Comparison of ENCODE assay signal across 20 mouse cellular contexts in the genomic region with DNA sequence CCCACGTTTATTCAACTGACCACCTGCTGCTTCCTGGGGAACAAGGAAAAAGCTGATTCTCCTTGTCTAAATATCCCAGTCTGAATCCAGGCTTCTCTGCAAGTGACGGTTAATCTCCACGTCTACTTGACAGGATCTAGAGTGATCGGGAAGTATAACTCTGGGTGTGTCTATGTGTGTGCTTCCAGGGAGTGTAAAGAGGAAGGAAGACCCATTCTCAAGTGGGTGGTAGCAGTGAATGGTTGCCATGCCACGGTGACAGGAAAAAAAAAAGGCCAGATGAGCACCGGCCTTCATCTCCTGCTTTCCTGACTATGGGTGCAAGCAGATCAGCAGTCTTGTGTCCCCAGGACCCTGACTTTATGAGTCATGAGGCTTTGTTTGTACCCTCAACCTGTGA. TPM values are rescaled to one million over a fixed set of nuclear protein-coding genes. Genes with fewer than 3 reads are reported as not detected.
DNase-seq lines count a peak whose midpoint lies in the region; ATAC-seq and TF ChIP-seq lines count a peak whose summit lies in the region.
"Had no signal": no experiment of that assay in that cellular context is flagged by ENCODE, and none has a peak within 500 bp of the region (broad histone marks: within the 10 kb centered on the region; RNA-seq: fewer than 3 reads in every experiment).

No protein-coding gene starts in this region.

- no peaks in the 10 kb centered on the region for H3K9me3 ChIP-seq in heart, embryonic 12.5 days (replicated peaks)
- H3K9me3 ChIP-seq: embryonic facial prominence, embryonic 13.5 days; forebrain, embryonic 12.5 days; hindbrain, embryonic 13.5 days had no signal

- H3K27ac ChIP-seq in heart, adult 2 months, result no peak overlapping the region; the same call in 1 of the 2 replicates
- H3K27ac ChIP-seq in heart, embryonic 12.5 days (ENCODE audit: poor library complexity, severe bottlenecking), result no peak overlapping the region
- H3K27ac ChIP-seq: embryonic facial prominence, embryonic 13.5 days; forebrain, embryonic 12.5 days; hindbrain, embryonic 13.5 days; hindbrain, postnatal 0 days had no signal

- H3K4me2 ChIP-seq in heart, embryonic 12.5 days, result no peak overlapping the region
- H3K4me2 ChIP-seq: embryonic facial prominence, embryonic 13.5 days; forebrain, embryonic 12.5 days; hindbrain, embryonic 13.5 days had no signal

- WGBS in heart, adult 2 months, result 37% methylated on average over 6 of the region's 6 CpGs
- 72% methylated on average over 6 of the region's 6 CpGs for WGBS in heart, embryonic 12.5 days

- TF ChIP-seq EP300 in heart, adult 2 months (IDR thresholded peaks at IDR 0.05; ENCODE audit: insufficient read depth, low read depth, low read length), result peak; percentile 32; the same call in 1 of the 2 replicates

- H3K4me1 ChIP-seq in heart, adult 2 months (ENCODE audit: control insufficient read depth, insufficient read depth, low read length), result peaks cover 9% of the 10 kb centered on the region
- H3K4me1 ChIP-seq in heart, embryonic 12.5 days (replicated peaks), result peaks cover 16% of the 10 kb centered on the region

- ATAC-seq in heart, embryonic 12.5 days (ENCODE audit: insufficient number of reproducible peaks, low FRiP score), result no peak
- peak; percentile 97 for ATAC-seq in megakaryocyte, adult 5-6 weeks (ENCODE audit: poor library complexity, severe bottlenecking)
- ATAC-seq: forebrain, embryonic 16.5 days; hindbrain, postnatal 0 days; Patski had no signal

- intact Hi-C loops in heart, adult 2 months (cut with DNase I), result no loop called here

- H3K27me3 ChIP-seq in heart, adult 2 months (ENCODE audit: control insufficient read depth, insufficient read depth, low read length), result no peaks in the 10 kb centered on the region
- H3K27me3 ChIP-seq in heart, embryonic 12.5 days (replicated peaks), result no peaks in the 10 kb centered on the region
- H3K27me3 ChIP-seq: CH12.LX; embryonic facial prominence, embryonic 13.5 days; forebrain, embryonic 12.5 days; hindbrain, embryonic 13.5 days; Patski had no signal

- DNase-seq in heart, adult 2 months, result no peak
- DNase-seq in lung, postnatal 10 days, result peak; percentile 14
- no peak for DNase-seq in lung, adult 18-20 months
- DNase-seq in T-cell, adult 2 months (ENCODE audit: low spot score), result no peak
- no peak for DNase-seq in layer of hippocampus, postnatal 10 days (ENCODE audit: low spot score in 2 of 2)
- DNase-seq: adrenal gland, adult 2 months; adrenal gland, postnatal 36 days; cerebellum, adult 2 months; cerebellum, postnatal 14 days; gastrocnemius, postnatal 10 days; heart, postnatal 10 days had no signal

- peaks cover 16% of the 10 kb centered on the region for H3K36me3 ChIP-seq in heart, adult 2 months (ENCODE audit: control insufficient read depth, insufficient read depth, low read length)
- H3K36me3 ChIP-seq in heart, embryonic 12.5 days, result peaks cover 9% of the 10 kb centered on the region

- no peak overlapping the region for H3K9ac ChIP-seq in heart, adult 2 months (ENCODE audit: low read depth, low read length)
- no peak overlapping the region for H3K9ac ChIP-seq in heart, embryonic 12.5 days
- H3K9ac ChIP-seq: embryonic facial prominence, embryonic 13.5 days; forebrain, embryonic 12.5 days; hindbrain, embryonic 13.5 days had no signal

- no peak overlapping the region for H3K4me3 ChIP-seq in heart, adult 2 months
- H3K4me3 ChIP-seq in heart, embryonic 12.5 days, result no peak overlapping the region
- H3K4me3 ChIP-seq: embryonic facial prominence, embryonic 13.5 days; forebrain, embryonic 12.5 days; hindbrain, embryonic 13.5 days had no signal

- no peak for TF ChIP-seq POLR2A in heart, adult 2 months (IDR thresholded peaks at IDR 0.05; ENCODE audit: insufficient read depth, low read depth, low read length)

- no peak for TF ChIP-seq CTCF in heart, adult 2 months (IDR thresholded peaks at IDR 0.05)

- H3K79me2 ChIP-seq in heart, adult 2 months (replicated peaks; ENCODE audit: control insufficient read depth, insufficient read depth, low read length), result peaks cover 8% of the 10 kb centered on the region

RNA-seq across cellular contexts. Expression of gene App, which starts 10.8 kb away (rescaled TPM):
- 100 to 1,000 TPM; 141 to 142 TPM for total RNA-seq in heart, adult 2 months (2021)
- polyA plus RNA-seq in heart, adult 2 months (2012; rRNA removed), result 90.6 and 116 TPM in 2 replicates
- 202 and 216 TPM in 2 replicates for polyA plus RNA-seq in heart, embryonic 12.5 days (2016; fragmentation: Nextera tagmentation; extraction: Ambion mirVana)
- 249 and 260 TPM in 2 replicates for total RNA-seq in megakaryocyte, adult 5-6 weeks (2015)
- total RNA-seq in megakaryocyte, adult 5-6 weeks (2017), result 383 and 394 TPM in 2 replicates
- 1,000 to 10,000 TPM; 1,081 to 1,149 TPM for total RNA-seq in layer of hippocampus, postnatal 10 days (2021)
